Mouse (Mus musculus) C2C12 (cell line): ENCODE measurements at regions not wholly inside any gene's neighbourhood (a gene's known extent, or its start where the extent isn't known, plus 50 kb on each side); places are given as distances from the start of the nearest gene placed in this dataset.

ENCODE experiments used
- CEBPB ChIP-seq: IDR thresholded peaks from one replicate; pipeline ENCODE4 v1.6.1; 2011; ENCODE audit warnings: low read depth, mild to moderate bottlenecking, control low read depth, moderate library complexity
- CTCF ChIP-seq: IDR thresholded peaks from one replicate; pipeline ENCODE4 v1.5.1; 2011; ENCODE audit not compliant: control insufficient read depth, insufficient read depth, insufficient read length
- FOSL1 ChIP-seq: IDR thresholded peaks from one replicate; pipeline ENCODE4 v1.8.0; 2011; ENCODE audit warnings: mild to moderate bottlenecking, low read length; ENCODE audit not compliant: poor library complexity, insufficient read depth, severe bottlenecking
- MAX ChIP-seq: IDR thresholded peaks from one replicate; pipeline ENCODE4 v1.6.1; 2011; ENCODE audit warnings: mild to moderate bottlenecking, control low read depth
- MYOD1 ChIP-seq: IDR thresholded peaks from one replicate; pipeline ENCODE4 v1.6.1; 2011; ENCODE audit warnings: low read depth; ENCODE audit not compliant: control insufficient read depth, insufficient read length

DNA sequence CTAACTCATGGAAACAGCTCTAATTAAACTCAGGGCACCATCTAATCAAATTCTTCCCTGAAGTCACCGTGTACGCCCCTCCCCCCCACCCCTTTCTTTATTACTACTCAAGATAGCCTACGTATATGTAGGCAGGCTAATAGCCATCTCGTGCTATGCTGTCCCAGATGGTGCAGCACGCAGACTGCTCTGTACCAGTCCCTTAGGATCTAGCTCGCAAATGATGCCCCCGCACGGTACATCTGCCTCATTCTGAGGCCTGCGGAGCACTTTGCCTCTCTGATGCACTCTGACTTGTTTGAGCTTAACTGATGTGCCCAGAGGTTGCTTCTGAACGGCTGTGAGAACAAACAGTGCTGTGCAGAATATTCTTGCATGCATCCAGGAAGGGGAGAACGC lies 78.1 kb upstream of the Stt3b start:
- TF ChIP-seq MYOD1 (no peak), CTCF (no peak), CEBPB (no peak), FOSL1 (no peak), MAX (no peak)
